Mouse (Mus musculus) midbrain, embryonic 12.5 days (tissue): Measurements from ENCODE around the gene Unc13c. TPM values are rescaled to one million over a fixed set of nuclear protein-coding genes. Genes with fewer than 3 reads are reported as not detected.

Experiments
- ATAC-seq: fragments of 200-750 bp; cut with Nextera tagmentation; 2 replicates; pipeline ENCODE4 v1.8.0; 2017; ENCODE audit warnings: low read depth, moderate TSS enrichment, moderate library complexity; ENCODE audit not compliant: low FRiP score
- H3K27ac ChIP-seq: fragments of 300-500 bp; sonication (generic); replicated peaks from 2 replicates; pipeline ENCODE4 v1.5.1; 2016; ENCODE audit warnings: mild to moderate bottlenecking
- H3K27me3 ChIP-seq: fragments of 300-500 bp; sonication (generic); 2 replicates; pipeline ENCODE4 v1.6.1; 2016; ENCODE audit warnings: mild to moderate bottlenecking
- H3K36me3 ChIP-seq: fragments of 300-500 bp; sonication (generic); 2 replicates; pipeline ENCODE4 v1.6.1; 2016
- H3K4me1 ChIP-seq: fragments of 300-500 bp; sonication (generic); 2 replicates; pipeline ENCODE4 v1.6.1; 2016
- H3K4me2 ChIP-seq: fragments of 300-500 bp; sonication (generic); replicated peaks from 2 replicates; pipeline ENCODE4 v1.6.1; 2016; ENCODE audit warnings: mild to moderate bottlenecking, moderate library complexity
- H3K4me3 ChIP-seq: fragments of 300-500 bp; sonication (generic); 2 replicates; pipeline ENCODE4 v1.5.1; 2016; ENCODE audit warnings: mild to moderate bottlenecking
- H3K9ac ChIP-seq: fragments of 300-500 bp; sonication (generic); replicated peaks from 2 replicates; pipeline ENCODE4 v1.6.1; 2016; ENCODE audit warnings: mild to moderate bottlenecking, moderate library complexity
- H3K9me3 ChIP-seq: fragments of 300-500 bp; sonication (generic); 2 replicates; pipeline ENCODE4 v1.6.1; 2016; ENCODE audit warnings: mild to moderate bottlenecking
- WGBS: fragments of 180-500 bp; shearing (Covaris S2); methylation state at CpG from one replicate; pipeline ENCODE4 v1.1.7; 2016; 5-methylcytosine and 5-hydroxymethylcytosine counted together
- polyA plus RNA-seq: library from polyadenylated mRNA; unstranded; fragments of >200 nt; fragmentation: Nextera tagmentation; extraction: Ambion mirVana; gene quantifications from 2 replicates; pipeline ENCODE4 v1.2.1, GENCODE M21; 2016

The Unc13c gene
- polyA plus RNA-seq, 1 experiment from 2014 or later: 0.74 TPM

DNA sequence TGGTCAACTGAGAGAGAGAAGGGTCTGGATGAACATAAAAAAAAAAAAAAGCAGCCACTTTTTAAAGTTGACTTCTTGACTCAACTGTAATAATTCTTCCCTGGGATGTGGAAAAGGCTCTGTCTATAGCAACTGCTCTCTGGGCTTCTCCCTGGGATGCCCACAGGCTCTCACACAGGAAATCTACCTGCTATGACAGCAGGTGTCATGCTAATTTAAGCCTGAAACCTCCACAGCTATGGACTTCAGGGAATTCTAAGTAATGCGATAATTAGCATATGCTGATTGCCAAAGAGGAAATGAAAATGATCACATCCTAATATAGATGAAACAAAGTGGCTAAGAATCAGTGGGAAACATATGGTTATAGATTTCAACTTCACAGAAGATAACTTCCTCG is 102.1 kb downstream of the Unc13c start:
- Histone ChIP-seq H3K4me1 (no peaks in the 10 kb centered on the region), H3K4me3 (no peak overlapping the region), H3K9me3 (no peaks in the 10 kb centered on the region), H3K9ac (no peak overlapping the region), H3K4me2 (no peak overlapping the region), H3K36me3 (no peaks in the 10 kb centered on the region), H3K27me3 (no peaks in the 10 kb centered on the region), H3K27ac (no peak overlapping the region)
- no peak for ATAC-seq
- 89% methylated on average over 2 of the region's 2 CpGs for WGBS

- Histone ChIP-seq H3K36me3 (no peaks in the 10 kb centered on the region), H3K27me3 (no peaks in the 10 kb centered on the region), H3K4me1 (no peaks in the 10 kb centered on the region), H3K9ac (no peak overlapping the region), H3K4me3 (no peak overlapping the region), H3K9me3 (no peaks in the 10 kb centered on the region), H3K27ac (no peak overlapping the region), H3K4me2 (no peak overlapping the region)
- ATAC-seq: no peak
- 88% methylated on average over 3 of the region's 3 CpGs for WGBS
These were observed 109.3 kb downstream of the Unc13c start for GRCm38 (mm10) chr9:73859469-73859868.

- no peak overlapping the region for H3K4me2 ChIP-seq
- H3K36me3 ChIP-seq: no peaks in the 10 kb centered on the region
- no peak overlapping the region for H3K27ac ChIP-seq
- 77% methylated on average over 3 of the region's 3 CpGs for WGBS
- H3K27me3 ChIP-seq: no peaks in the 10 kb centered on the region
- no peaks in the 10 kb centered on the region for H3K9me3 ChIP-seq
- H3K4me1 ChIP-seq: no peaks in the 10 kb centered on the region
- ATAC-seq: no peak
- no peak overlapping the region for H3K9ac ChIP-seq
- H3K4me3 ChIP-seq: no peak overlapping the region
These were observed 114.5 kb downstream of the Unc13c start for GRCm38 (mm10) chr9:73854281-73854680.

- Histone ChIP-seq H3K4me3 (no peak overlapping the region), H3K4me1 (no peaks in the 10 kb centered on the region), H3K27me3 (no peaks in the 10 kb centered on the region), H3K36me3 (no peaks in the 10 kb centered on the region), H3K27ac (no peak overlapping the region), H3K4me2 (no peak overlapping the region), H3K9ac (no peak overlapping the region), H3K9me3 (no peaks in the 10 kb centered on the region)
- 85% methylated on average over 4 of the region's 4 CpGs for WGBS
- no peak for ATAC-seq
These were observed 162.1 kb downstream of the Unc13c start for GRCm38 (mm10) chr9:73806681-73807080.

DNA sequence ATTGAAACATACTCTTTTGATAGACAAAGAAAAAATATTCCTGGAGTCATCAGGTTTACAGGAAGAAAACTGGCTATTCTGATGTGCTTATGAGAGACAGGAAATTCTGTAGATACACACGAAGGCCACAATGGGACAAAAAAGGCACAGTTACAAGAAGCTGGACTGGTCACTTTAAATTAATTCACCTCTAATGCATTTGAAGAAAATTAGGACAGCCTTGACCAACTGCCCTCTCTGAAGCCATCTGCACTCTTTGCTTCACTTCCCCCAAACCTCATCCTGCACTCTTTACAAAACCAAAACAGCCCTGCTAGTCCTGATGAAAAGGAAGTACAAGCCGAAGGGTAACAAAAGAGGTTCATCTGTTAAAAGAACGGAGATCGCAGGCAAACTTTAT is 194.2 kb downstream of the Unc13c start:
- ATAC-seq: no peak
- Histone ChIP-seq H3K9ac (no peak overlapping the region), H3K4me2 (no peak overlapping the region), H3K27ac (no peak overlapping the region), H3K4me1 (no peaks in the 10 kb centered on the region), H3K36me3 (no peaks in the 10 kb centered on the region), H3K9me3 (no peaks in the 10 kb centered on the region), H3K4me3 (no peak overlapping the region), H3K27me3 (no peaks in the 10 kb centered on the region)
- 70% methylated on average over 4 of the region's 4 CpGs for WGBS

- Histone ChIP-seq H3K9ac (no peak overlapping the region), H3K9me3 (no peaks in the 10 kb centered on the region), H3K27me3 (no peaks in the 10 kb centered on the region), H3K36me3 (no peaks in the 10 kb centered on the region), H3K27ac (no peak overlapping the region), H3K4me3 (no peak overlapping the region), H3K4me1 (no peaks in the 10 kb centered on the region), H3K4me2 (no peak overlapping the region)
- WGBS: 82% methylated on average over 2 of the region's 2 CpGs
- ATAC-seq: no peak
These were observed 213.6 kb downstream of the Unc13c start for GRCm38 (mm10) chr9:73755185-73755584.

DNA sequence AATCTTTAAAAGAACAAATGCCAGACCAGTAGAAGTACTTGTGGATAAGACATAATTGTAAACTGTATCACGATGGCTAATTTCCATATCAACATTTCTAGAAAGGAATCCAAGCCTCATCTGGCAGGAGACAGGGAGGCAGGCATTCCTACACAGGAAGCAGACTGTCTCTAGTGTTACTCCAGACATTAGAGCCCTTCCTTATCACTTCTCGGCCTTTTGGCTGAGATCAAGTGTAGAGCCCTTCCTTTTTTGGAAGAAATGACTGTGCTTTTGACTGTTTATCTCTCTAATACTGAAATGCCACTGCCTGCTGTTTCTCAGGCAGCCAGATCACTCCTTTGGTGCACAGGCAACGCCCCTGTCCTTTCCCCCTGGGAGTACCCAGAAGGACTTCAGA is 215.3 kb downstream of the Unc13c start:
- H3K4me3 ChIP-seq: no peak overlapping the region
- H3K27ac ChIP-seq: no peak overlapping the region
- ATAC-seq: no peak
- H3K27me3 ChIP-seq: no peaks in the 10 kb centered on the region
- no peak overlapping the region for H3K9ac ChIP-seq
- H3K4me2 ChIP-seq: no peak overlapping the region
- no peaks in the 10 kb centered on the region for H3K36me3 ChIP-seq
- WGBS: 59% methylated on average over 3 of the region's 3 CpGs
- no peaks in the 10 kb centered on the region for H3K9me3 ChIP-seq
- H3K4me1 ChIP-seq: no peaks in the 10 kb centered on the region

- 77% methylated on average over 1 of the region's 1 CpGs for WGBS
- Histone ChIP-seq H3K4me1 (no peaks in the 10 kb centered on the region), H3K4me2 (no peak overlapping the region), H3K27ac (no peak overlapping the region), H3K36me3 (no peaks in the 10 kb centered on the region), H3K4me3 (no peak overlapping the region), H3K27me3 (no peaks in the 10 kb centered on the region), H3K9ac (no peak overlapping the region), H3K9me3 (no peaks in the 10 kb centered on the region)
- ATAC-seq: no peak
These were observed 217.4 kb downstream of the Unc13c start for GRCm38 (mm10) chr9:73751344-73751743.

DNA sequence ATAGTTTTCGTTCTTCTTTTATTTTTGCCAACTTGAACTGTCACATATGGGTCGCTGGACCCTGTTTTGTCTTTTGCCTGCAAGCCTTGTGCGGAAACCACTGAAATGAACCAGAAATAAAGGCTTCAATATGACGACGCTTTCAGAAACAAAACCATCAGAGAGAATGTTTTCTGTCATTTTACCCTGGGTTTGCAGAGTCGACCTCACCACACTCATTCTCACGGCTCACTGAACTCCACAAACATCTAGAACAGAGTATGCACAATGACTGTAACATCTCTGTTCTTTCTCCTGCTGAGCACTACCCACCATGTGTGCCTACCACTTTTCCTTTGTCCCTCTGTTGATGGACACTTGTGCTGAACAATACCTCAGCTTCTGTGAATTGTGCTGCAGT is 234.3 kb downstream of the Unc13c start:
- Histone ChIP-seq H3K27ac (no peak overlapping the region), H3K4me2 (no peak overlapping the region), H3K9me3 (no peaks in the 10 kb centered on the region), H3K4me1 (no peaks in the 10 kb centered on the region), H3K36me3 (no peaks in the 10 kb centered on the region), H3K4me3 (no peak overlapping the region), H3K9ac (no peak overlapping the region), H3K27me3 (no peaks in the 10 kb centered on the region)
- ATAC-seq: no peak
- 76% methylated on average over 7 of the region's 7 CpGs for WGBS

DNA sequence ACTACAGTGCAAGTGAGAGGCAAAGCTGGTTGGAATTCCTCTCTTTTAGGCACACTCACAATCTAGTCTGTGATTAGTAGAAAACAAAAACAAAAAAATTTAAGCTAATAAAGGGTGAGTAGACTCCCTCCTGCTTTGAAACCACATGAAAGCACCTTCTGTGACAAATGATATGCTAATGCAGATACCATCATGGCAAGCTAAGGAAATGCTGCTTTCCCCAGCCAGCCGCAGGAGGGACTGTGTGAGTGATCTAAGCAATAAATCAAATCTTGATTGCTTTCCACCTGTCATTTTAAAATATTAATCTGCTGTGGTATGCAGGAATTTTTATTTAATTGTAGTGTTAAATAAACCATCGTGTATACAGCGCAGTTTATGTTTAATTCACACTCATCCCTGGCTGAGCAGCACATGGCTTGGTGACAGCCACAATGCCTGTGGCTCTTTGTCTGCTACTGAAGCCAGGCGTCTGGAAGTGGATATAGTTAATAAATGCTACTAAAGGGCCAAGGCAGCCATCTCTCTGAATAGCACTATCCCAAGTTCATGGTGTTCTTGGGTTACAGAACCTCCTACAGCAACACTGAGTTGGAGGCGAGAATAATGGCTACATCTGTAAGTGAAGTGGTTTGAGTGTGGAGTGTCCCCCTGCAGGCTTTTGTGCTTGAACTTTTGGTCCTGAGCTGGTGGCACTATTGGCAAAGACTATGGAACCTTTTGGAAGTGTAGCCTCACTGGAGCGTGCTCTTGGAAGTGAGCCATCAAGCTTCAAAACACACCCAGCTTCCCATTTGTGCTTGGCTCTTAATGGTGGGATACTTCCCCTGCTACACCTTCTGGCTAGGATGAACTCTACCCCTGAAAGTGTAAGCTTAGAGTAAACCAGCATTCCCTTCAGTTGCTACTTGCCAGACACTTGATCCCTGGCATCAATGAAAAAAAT is 242.8 kb downstream of the Unc13c start:
- Histone ChIP-seq H3K27me3 (no peaks in the 10 kb centered on the region), H3K36me3 (no peaks in the 10 kb centered on the region), H3K4me1 (peaks cover 6% of the 10 kb centered on the region; the same call in 1 of the 2 replicates), H3K4me3 (no peak overlapping the region), H3K4me2 (no peak overlapping the region), H3K27ac (no peak overlapping the region), H3K9ac (no peak overlapping the region), H3K9me3 (no peaks in the 10 kb centered on the region)
- WGBS: 68% methylated on average over 6 of the region's 6 CpGs
- ATAC-seq: no peak

GRCm38 (mm10) chr9:73724776-73725175 is 244.0 kb downstream of the Unc13c start:
- H3K9me3 ChIP-seq: no peaks in the 10 kb centered on the region
- no peak overlapping the region for H3K9ac ChIP-seq
- no peaks in the 10 kb centered on the region for H3K27me3 ChIP-seq
- no peak for ATAC-seq
- H3K4me2 ChIP-seq: no peak overlapping the region
- no peak overlapping the region for H3K27ac ChIP-seq
- no peak overlapping the region for H3K4me3 ChIP-seq
- no peaks in the 10 kb centered on the region for H3K36me3 ChIP-seq
- 90% methylated on average over 4 of the region's 4 CpGs for WGBS
- peaks cover 6% of the 10 kb centered on the region; the same call in 1 of the 2 replicates for H3K4me1 ChIP-seq

- Histone ChIP-seq H3K27me3 (no peaks in the 10 kb centered on the region), H3K27ac (no peak overlapping the region), H3K4me2 (no peak overlapping the region), H3K4me3 (no peak overlapping the region), H3K9ac (no peak overlapping the region), H3K9me3 (no peaks in the 10 kb centered on the region), H3K4me1 (no peaks in the 10 kb centered on the region), H3K36me3 (no peaks in the 10 kb centered on the region)
- 60% methylated on average over 4 of the region's 4 CpGs for WGBS
- ATAC-seq: no peak
These were observed 255.3 kb downstream of the Unc13c start for GRCm38 (mm10) chr9:73713508-73713907.

- Histone ChIP-seq H3K4me3 (no peak overlapping the region), H3K27me3 (no peaks in the 10 kb centered on the region), H3K4me1 (no peaks in the 10 kb centered on the region), H3K9ac (no peak overlapping the region), H3K36me3 (no peaks in the 10 kb centered on the region), H3K9me3 (no peaks in the 10 kb centered on the region), H3K27ac (no peak overlapping the region), H3K4me2 (no peak overlapping the region)
- WGBS: 40% methylated on average over 2 of the region's 2 CpGs
- no peak for ATAC-seq
These were observed 271.7 kb downstream of the Unc13c start for GRCm38 (mm10) chr9:73697103-73697502.
